ENCODE assay signal across 26 mouse cellular contexts in the genomic region with DNA sequence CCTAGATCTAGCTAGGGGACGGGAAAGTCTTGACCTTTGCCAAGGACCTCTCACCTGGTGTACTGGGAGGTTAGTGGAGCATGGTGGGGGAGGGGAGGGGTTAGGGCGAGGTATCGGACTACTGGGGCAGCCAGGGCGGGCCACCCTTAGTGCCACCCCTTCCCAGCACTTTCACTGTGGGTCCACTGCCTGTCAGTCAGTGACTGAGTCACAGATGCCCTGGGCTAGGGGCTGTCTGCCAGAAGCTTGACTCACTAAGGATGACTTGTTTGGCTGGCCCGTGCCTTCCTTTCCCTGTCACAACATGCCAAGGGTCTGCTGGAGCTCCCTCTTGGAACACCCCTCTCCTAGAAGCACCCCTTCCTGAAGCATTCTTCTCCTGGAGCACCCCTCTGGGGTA. TPM values are rescaled to one million over a fixed set of nuclear protein-coding genes. Genes with fewer than 3 reads are reported as not detected.
A peak's percentile ranks its signal among the peaks of the same experiment; 100 is the strongest.
DNase-seq lines count a peak whose midpoint lies in the region.
"Had no signal": no experiment of that assay in that cellular context is flagged by ENCODE, and none has a peak within 500 bp of the region (broad histone marks: within the 10 kb centered on the region; RNA-seq: fewer than 3 reads in every experiment).

No protein-coding gene starts in this region.

- H3K27me3 ChIP-seq in limb, embryonic 10.5 days (ENCODE audit: low read depth, poor library complexity, severe bottlenecking): peaks cover 31% of the 10 kb centered on the region
- H3K27me3 ChIP-seq: liver, embryonic 12.5 days; neural tube, embryonic 13.5 days had no signal

- no peaks in the 10 kb centered on the region for H3K36me3 ChIP-seq in limb, embryonic 10.5 days
- H3K36me3 ChIP-seq: heart, embryonic 12.5 days; liver, embryonic 12.5 days; midbrain, embryonic 12.5 days; neural tube, embryonic 13.5 days had no signal

- intact Hi-C loops in left cerebral cortex, postnatal 25 days (cut with DNase I): no loop called here

- H3K27ac ChIP-seq in limb, embryonic 10.5 days: 0 out of 2 replicates have a peak overlapping the region, but pooled peaks have one; percentile 6
- H3K27ac ChIP-seq: gastrocnemius, adult 2 months; heart, adult 2 months; hindbrain, embryonic 14.5 days; layer of hippocampus, adult 2 months; left cerebral cortex, adult 2 months; liver, embryonic 12.5 days; midbrain, embryonic 12.5 days; neural tube, embryonic 13.5 days had no signal

- no peaks in the 10 kb centered on the region; the same call in 1 of the 2 replicates for H3K9me3 ChIP-seq in limb, embryonic 10.5 days (replicated peaks)
- H3K9me3 ChIP-seq: heart, embryonic 12.5 days; liver, embryonic 12.5 days; midbrain, embryonic 12.5 days; neural tube, embryonic 13.5 days had no signal

- WGBS in limb, embryonic 10.5 days: 67% methylated on average over 5 of the region's 5 CpGs

- peaks cover 30% of the 10 kb centered on the region for H3K4me1 ChIP-seq in limb, embryonic 10.5 days

- DNase-seq in adrenal gland, adult 2 months: peak; percentile 84
- no peak for DNase-seq in adrenal gland, adult 8-10 months
- peak; percentile 79 for DNase-seq in Muller cell, postnatal 12 days (ENCODE audit: inconsistent ontology term)
- DNase-seq in adrenal gland, postnatal 14 days: peak; percentile 72
- no peak for DNase-seq in limb, embryonic 10.5 days (ENCODE audit: low spot score)
- no peak for DNase-seq in T-cell, adult 2 months (ENCODE audit: low spot score)
- no peak for DNase-seq in ovary, postnatal 36 days (ENCODE audit: low spot score)
- DNase-seq in left cerebral cortex, postnatal 25 days (ENCODE audit: low spot score in 2 of 2): no peak
- DNase-seq: cerebellum, adult 18-20 months; gastrocnemius, adult 2 months; heart, adult 2 months; heart, postnatal 4 days; kidney, adult 2 months; kidney, postnatal 36 days; liver, postnatal 0 days; lung, postnatal 36 days; thymus, postnatal 14 days had no signal

- no peak overlapping the region for H3K4me3 ChIP-seq in limb, embryonic 10.5 days
- H3K4me3 ChIP-seq: gastrocnemius, adult 2 months; heart, adult 2 months; heart, embryonic 12.5 days; layer of hippocampus, adult 2 months; left cerebral cortex, adult 2 months; liver, embryonic 12.5 days; midbrain, embryonic 12.5 days; neural tube, embryonic 13.5 days had no signal

RNA-seq across cellular contexts. Expression of gene Cyp26b1, which starts 28.5 kb away (rescaled TPM):
- 10 to 100 TPM; 25.6 to 28.6 TPM for total RNA-seq in adrenal gland, adult 2 months (2021)
- polyA plus RNA-seq in adrenal gland, adult 2 months (2012; rRNA removed): 1.2 and 6.4 TPM in 2 replicates
- total RNA-seq in adrenal gland, adult 8-10 months (2022): 10 to 100 TPM in 2 of 4 experiments, 1 to 10 TPM in 2; 6.6 to 57.7 (median 15.7) TPM
- total RNA-seq in adrenal gland, postnatal 14 days (2021): 3.3 and 4.2 TPM in 2 replicates
- polyA plus RNA-seq in limb, embryonic 10.5 days (2016; fragmentation: Nextera tagmentation; extraction: Ambion mirVana): 32.7 and 47.1 TPM in 2 replicates
- total RNA-seq in left cerebral cortex, postnatal 25 days (2021): 10 to 100 TPM; 10.1 TPM
- total RNA-seq: CH12.LX; megakaryocyte, adult 5-6 weeks had no signal

Comparison
In these comparisons a context has a peak if more than half of its experiments do, and no peak if none do; other contexts are left out.
1. DNase-seq: peak in adrenal gland, adult 2 months (single experiment), Muller cell, postnatal 12 days (single experiment) and adrenal gland, postnatal 14 days (single experiment); none in adrenal gland, adult 8-10 months (single experiment), limb, embryonic 10.5 days (single experiment), T-cell, adult 2 months (single experiment), ovary, postnatal 36 days (single experiment) and left cerebral cortex, postnatal 25 days (0 of 2).